Mouse (Mus musculus) kidney, adult 2 months (tissue): Measurements from ENCODE around the gene Ky. TPM values are rescaled to one million over a fixed set of nuclear protein-coding genes. Genes with fewer than 3 reads are reported as not detected.

Experiments
- DNase-seq: peaks from one replicate; pipeline ENCODE4 v3.0.0; 2021
- H3K27ac ChIP-seq: fragments of 200-500 bp; 2 replicates; pipeline ENCODE4 v1.5.1; 2012; ENCODE audit warnings: low read depth, low read length, control low read depth, inconsistent platforms; ENCODE audit not compliant: insufficient read depth
- H3K27me3 ChIP-seq: fragments of 200-500 bp; replicated peaks from 2 replicates; pipeline ENCODE4 v1.6.1; 2012; ENCODE audit warnings: mild to moderate bottlenecking, moderate library complexity, low read length, inconsistent platforms; ENCODE audit not compliant: control insufficient read depth, insufficient read depth
- H3K36me3 ChIP-seq: fragments of 200-500 bp; 2 replicates; pipeline ENCODE4 v1.6.1; 2012; ENCODE audit warnings: mild to moderate bottlenecking, moderate library complexity, low read length, inconsistent platforms; ENCODE audit not compliant: control insufficient read depth, insufficient read depth
- H3K4me1 ChIP-seq: fragments of 200-500 bp; 2 replicates; pipeline ENCODE4 v1.6.1; 2011; ENCODE audit warnings: low read length; ENCODE audit not compliant: control insufficient read depth, insufficient read depth
- H3K4me3 ChIP-seq: fragments of 200-500 bp; 2 replicates; pipeline ENCODE4 v1.5.1; 2011; ENCODE audit warnings: mild to moderate bottlenecking, low read depth, low read length, control low read depth; ENCODE audit not compliant: insufficient read depth
- CTCF ChIP-seq: fragments of 200-500 bp; conservative IDR thresholded peaks from 2 replicates; pipeline ENCODE4 v1.5.1; 2011; ENCODE audit warnings: low read depth, mild to moderate bottlenecking, control low read depth, low read length, moderate library complexity, mixed read lengths; ENCODE audit not compliant: insufficient read depth, insufficient read length
- POLR2A ChIP-seq: fragments of 200-500 bp; IDR thresholded peaks from one replicate; pipeline ENCODE4 v1.6.1; 2011; ENCODE audit warnings: low read depth, low read length, control low read depth
- WGBS: fragments of 180-500 bp; shearing (Covaris S2); methylation state at CpG from one replicate; pipeline ENCODE4 v1.1.7; 2018; 5-methylcytosine and 5-hydroxymethylcytosine counted together
- polyA plus RNA-seq: library from polyadenylated mRNA; depleted of rRNA; stranded (reverse); fragments of >200 nt; gene quantifications from 2 replicates; pipeline ENCODE4 v1.2.3, GENCODE M21; 2012

Gene Ky
- polyA plus RNA-seq, 1 experiment, result 0.45 TPM

DNA sequence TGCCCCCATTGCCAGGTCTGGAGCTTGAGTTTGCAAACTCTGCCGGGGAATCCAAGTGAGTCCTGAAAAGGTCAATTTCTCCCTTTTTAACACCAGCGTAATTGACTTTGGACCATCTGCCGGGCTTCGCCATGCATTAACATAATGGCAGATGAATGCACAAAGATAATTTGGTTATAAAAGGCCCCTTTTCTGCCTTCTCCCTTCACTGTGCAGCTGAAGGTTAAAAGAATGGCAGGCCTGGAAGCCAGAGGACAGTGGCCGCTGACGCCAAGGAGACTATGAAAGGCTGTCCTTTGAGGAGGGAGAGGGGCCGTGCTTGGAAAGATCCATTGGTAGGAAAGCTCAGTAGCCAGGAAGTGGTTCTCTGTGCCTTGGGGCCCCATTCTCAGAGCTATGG, 22.6 kb downstream of the Ky start:
- Histone ChIP-seq H3K36me3 (no peaks in the 10 kb centered on the region), H3K4me3 (no peak overlapping the region), H3K27ac (no peak overlapping the region), H3K27me3 (no peaks in the 10 kb centered on the region), H3K4me1 (no peaks in the 10 kb centered on the region)
- 88% methylated on average over 7 of the region's 7 CpGs for WGBS
- TF ChIP-seq POLR2A (no peak), CTCF (no peak)
- DNase-seq, result no peak

DNA sequence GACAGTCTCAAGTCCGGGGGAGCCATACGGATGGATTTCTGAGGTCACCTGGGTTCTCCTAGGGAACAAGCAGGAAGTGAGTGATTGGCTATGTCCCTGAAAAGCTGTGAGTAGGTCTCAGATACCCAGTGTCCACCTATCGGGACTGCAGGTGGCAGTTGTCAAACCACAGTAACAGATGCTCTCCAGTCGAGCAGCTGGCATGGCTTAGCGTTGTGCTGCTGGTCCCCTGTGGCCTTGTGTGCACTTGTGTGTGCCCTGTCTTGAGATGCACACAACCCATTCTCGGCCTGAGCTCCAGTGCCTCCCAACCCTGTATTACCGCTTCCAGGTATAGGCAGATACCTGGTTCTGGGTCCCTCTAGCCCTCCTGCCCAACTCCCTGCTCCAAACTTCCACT, 23.0 kb downstream of the Ky start:
- Histone ChIP-seq H3K4me1 (no peaks in the 10 kb centered on the region), H3K27me3 (no peaks in the 10 kb centered on the region), H3K27ac (no peak overlapping the region), H3K36me3 (no peaks in the 10 kb centered on the region), H3K4me3 (no peak overlapping the region)
- DNase-seq, result no peak
- TF ChIP-seq CTCF (no peak), POLR2A (no peak)
- WGBS, result 77% methylated on average over 7 of the region's 7 CpGs

DNA sequence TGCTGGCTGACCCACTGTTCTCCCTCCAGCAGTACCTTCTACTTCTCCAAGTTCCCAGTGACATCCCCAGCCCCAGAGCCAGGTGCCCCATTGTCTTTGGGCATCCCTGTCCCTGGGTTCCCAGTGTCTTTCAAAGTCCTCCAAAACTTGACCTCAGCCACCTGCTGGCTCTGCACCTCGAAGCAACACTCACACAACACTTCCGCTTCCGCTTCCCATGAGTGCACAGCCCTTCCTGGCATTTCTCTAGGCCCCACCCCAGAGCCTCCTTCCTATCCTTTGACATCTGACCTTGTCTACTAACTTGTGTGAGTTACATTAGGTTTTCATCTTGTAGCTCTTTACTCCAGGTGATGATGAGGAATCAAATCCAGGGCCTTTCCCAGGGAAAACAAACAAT, 23.5 kb downstream of the Ky start:
- no peak for DNase-seq
- Histone ChIP-seq H3K27me3 (no peaks in the 10 kb centered on the region), H3K4me1 (no peaks in the 10 kb centered on the region), H3K36me3 (no peaks in the 10 kb centered on the region), H3K4me3 (no peak overlapping the region), H3K27ac (no peak overlapping the region)
- TF ChIP-seq POLR2A, result no peak
- TF ChIP-seq CTCF, result no peak
- WGBS, result 69% methylated on average over 3 of the region's 3 CpGs

DNA sequence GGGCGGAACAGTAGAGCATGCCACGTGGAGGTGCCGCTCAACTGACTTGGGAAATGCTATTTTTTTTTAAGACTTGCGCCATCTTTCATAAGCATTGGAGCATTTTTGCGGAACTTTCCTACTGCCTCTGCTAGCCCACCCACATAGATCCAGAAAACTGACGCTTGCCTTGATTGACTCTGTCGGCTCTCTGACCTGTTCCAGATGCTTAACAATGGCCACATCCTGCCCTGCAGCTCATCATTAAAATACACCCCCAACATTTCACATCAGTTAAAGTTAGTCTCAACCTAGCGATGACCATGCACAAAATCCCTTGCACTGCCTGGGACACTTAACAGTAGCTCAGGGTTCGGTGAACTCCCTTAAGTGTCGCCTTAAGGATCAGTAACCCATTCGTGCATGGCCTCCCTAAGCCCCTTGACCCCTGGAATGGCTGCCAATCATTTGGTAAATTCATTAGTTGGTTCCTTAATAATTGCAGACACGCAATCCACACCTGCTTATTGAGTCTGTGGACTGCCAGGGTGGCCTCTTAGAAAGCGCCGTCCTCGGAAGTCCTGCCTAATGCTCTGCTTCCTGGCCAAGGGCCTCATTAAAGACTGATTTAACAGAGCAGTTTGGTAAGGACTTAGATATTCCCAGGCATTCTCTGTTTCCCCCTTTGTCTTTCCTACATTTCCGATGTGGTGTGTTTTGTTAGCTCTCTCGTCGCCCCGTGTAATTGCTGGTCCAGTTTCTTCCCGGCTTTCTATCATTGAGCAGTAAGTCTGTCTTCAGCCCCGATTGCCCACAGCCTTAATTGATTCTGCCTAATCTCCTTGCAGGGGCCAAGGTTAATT, 25.7 kb downstream of the Ky start:
- Histone ChIP-seq H3K36me3 (no peaks in the 10 kb centered on the region), H3K4me1 (no peaks in the 10 kb centered on the region), H3K4me3 (no peak overlapping the region), H3K27me3 (no peaks in the 10 kb centered on the region), H3K27ac (no peak overlapping the region)
- no peak for TF ChIP-seq CTCF
- no peak for TF ChIP-seq POLR2A
- no peak for DNase-seq
- 40% methylated on average over 21 of the region's 21 CpGs for WGBS

DNA sequence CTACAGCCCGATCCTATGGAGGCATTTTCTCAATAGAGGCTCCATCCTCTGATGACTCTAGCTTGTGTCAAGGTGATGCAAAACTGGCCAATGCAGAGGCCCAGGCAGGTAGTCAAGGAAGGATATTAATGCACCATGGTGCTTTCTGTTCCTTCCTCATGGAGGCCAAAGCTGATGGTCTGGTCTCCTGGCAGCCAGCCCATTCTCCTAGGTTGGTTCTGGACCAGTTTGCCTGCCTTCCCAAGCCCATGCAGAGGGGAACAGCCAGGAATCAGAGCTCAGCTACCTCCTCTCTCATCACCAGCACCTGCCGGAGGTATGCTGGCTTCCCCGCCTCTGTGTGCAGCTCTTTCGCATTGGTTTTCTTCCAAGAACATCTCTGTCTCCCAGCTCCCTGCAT, 31.4 kb downstream of the Ky start:
- TF ChIP-seq CTCF (no peak), POLR2A (no peak)
- H3K4me1 ChIP-seq, result no peaks in the 10 kb centered on the region
- H3K27me3 ChIP-seq, result no peaks in the 10 kb centered on the region
- DNase-seq, result no peak
- H3K4me3 ChIP-seq, result no peak overlapping the region
- no peak overlapping the region for H3K27ac ChIP-seq
- no peaks in the 10 kb centered on the region for H3K36me3 ChIP-seq
- WGBS, result 74% methylated on average over 4 of the region's 4 CpGs

DNA sequence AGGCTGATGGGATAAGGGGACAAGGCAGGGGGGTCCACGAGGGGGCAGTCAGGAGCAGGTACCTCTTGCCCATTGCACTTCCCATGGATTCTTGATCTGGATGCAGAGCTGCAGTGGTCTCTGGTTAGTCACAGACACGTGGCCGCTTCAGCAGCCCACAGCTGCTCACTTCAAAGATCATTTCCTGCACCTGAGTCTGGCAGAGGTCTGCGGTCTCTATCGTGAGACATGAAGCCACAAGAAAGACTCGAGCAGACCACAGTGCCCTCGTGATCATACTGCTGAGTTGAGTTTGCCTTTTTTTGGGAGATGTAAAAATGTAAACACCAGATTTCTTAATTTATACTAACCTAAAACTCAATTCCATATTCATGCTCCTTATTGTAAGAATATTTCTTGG, 34.1 kb downstream of the Ky start:
- WGBS, result 62% methylated on average over 7 of the region's 7 CpGs
- H3K36me3 ChIP-seq, result no peaks in the 10 kb centered on the region
- no peaks in the 10 kb centered on the region for H3K4me1 ChIP-seq
- no peak for DNase-seq
- no peaks in the 10 kb centered on the region for H3K27me3 ChIP-seq
- no peak for TF ChIP-seq CTCF
- H3K27ac ChIP-seq, result no peak overlapping the region
- no peak overlapping the region for H3K4me3 ChIP-seq

DNA sequence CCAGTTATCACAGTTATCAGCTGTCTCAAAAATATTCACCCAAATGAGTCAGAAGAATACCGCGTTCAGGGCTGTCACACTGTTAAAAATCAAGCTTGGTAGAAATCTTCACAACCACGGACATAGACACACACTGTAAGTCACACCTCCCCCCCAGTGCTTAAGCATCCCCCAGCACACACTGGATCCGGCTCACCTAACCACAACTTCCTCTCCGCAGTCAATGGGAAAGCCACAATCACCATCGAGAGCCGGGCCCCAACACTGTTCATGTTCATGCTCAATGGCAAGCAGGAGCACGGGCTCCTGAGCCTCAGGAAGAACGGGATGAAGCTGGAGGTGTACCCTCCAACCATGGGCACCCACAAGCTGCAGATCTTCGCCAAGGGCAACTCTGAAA, 36.1 kb downstream of the Ky start:
- no peak overlapping the region for H3K27ac ChIP-seq
- TF ChIP-seq CTCF (no peak), POLR2A (no peak)
- no peaks in the 10 kb centered on the region for H3K27me3 ChIP-seq
- H3K4me1 ChIP-seq, result no peaks in the 10 kb centered on the region; the same call in 1 of the 2 replicates
- H3K4me3 ChIP-seq, result no peak overlapping the region
- 79% methylated on average over 10 of the region's 10 CpGs for WGBS
- no peak for DNase-seq
- H3K36me3 ChIP-seq, result no peaks in the 10 kb centered on the region
